Mouse (Mus musculus) macrophage (primary cell): ENCODE data around the gene Ccz1. TPM values are rescaled to one million over a fixed set of nuclear protein-coding genes. Genes with fewer than 3 reads are reported as not detected.

ENCODE experiments used
- H3K27ac ChIP-seq: fragments of 350-480 bp; formaldehyde crosslinking; 2 replicates; pipeline ENCODE4 v1.9.0; 2021
- H3K36me3 ChIP-seq: fragments of 350-480 bp; formaldehyde crosslinking; 2 replicates; pipeline ENCODE4 v1.9.0; 2021; ENCODE audit errors: inconsistent target
- H3K4me3 ChIP-seq: fragments of 350-480 bp; formaldehyde crosslinking; 2 replicates; pipeline ENCODE4 v1.9.0; 2021; ENCODE audit errors: inconsistent target
- H3K79me2 ChIP-seq: fragments of 350-480 bp; formaldehyde crosslinking; 2 replicates; pipeline ENCODE4 v1.9.0; 2021; ENCODE audit errors: inconsistent target
- WGBS: methylation state at CpG from one replicate; pipeline ENCODE4 v1.1.7; 2026; ENCODE audit warnings: inconsistent platforms; ENCODE audit not compliant: missing documents; 5-methylcytosine and 5-hydroxymethylcytosine counted together
- polyA plus RNA-seq: library from polyadenylated mRNA; stranded (reverse); fragments of 250-400 nt; gene quantifications from 3 replicates; pipeline ENCODE4 v1.2.4, GENCODE M21; 2018; ENCODE audit warnings: inconsistent platforms

Gene Ccz1
- polyA plus RNA-seq, 1 experiment from 2014 or later = 66.0 TPM

DNA sequence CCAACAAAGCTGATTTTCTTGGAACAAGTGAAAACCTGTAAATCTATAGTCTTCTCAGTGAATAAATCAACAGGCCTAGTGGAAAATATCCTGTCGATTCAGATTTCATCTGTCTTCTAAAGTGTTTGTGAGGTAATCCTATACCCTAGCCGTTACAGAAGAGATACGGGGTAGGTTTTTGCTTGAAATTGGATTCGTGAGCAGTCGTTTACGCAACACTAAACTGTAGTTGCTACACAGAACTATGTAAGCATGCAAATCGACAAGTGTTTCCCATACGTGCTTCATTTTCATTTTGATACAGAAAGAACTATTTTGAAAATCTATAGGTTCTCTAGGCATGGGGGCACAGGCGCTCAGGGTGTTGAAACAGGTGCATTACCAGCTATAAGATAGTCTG is 1.2 kb upstream of the Ccz1 start:
- H3K27ac ChIP-seq = no peak overlapping the region
- H3K36me3 ChIP-seq = peaks cover 21% of the 10 kb centered on the region
- H3K79me2 ChIP-seq = peaks cover 30% of the 10 kb centered on the region
- H3K4me3 ChIP-seq = no peak overlapping the region
- 58% methylated on average over 9 of the region's 9 CpGs for WGBS

DNA sequence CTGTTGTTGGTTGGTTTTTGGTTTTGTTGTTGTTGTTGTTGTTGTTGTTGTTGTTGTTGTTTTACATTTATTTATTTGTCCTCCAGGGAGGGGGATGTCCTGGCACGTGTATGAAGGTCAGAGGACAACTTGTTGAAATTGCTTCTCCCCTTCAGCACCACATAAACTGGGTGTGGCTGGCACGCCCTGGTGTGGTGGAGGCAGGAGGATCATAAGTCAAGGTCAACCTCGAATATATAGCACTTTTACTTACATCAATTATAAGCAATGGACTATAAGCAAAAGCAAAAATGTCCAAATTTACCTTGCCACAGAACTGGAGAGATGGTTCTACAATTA is 604 bp upstream of the Ccz1 start:
- peak overlapping the region; percentile 85 for H3K4me3 ChIP-seq
- H3K36me3 ChIP-seq = peaks cover 26% of the 10 kb centered on the region
- no peak overlapping the region for H3K27ac ChIP-seq
- 60% methylated on average over 3 of the region's 3 CpGs for WGBS
- peaks cover 30% of the 10 kb centered on the region for H3K79me2 ChIP-seq

DNA sequence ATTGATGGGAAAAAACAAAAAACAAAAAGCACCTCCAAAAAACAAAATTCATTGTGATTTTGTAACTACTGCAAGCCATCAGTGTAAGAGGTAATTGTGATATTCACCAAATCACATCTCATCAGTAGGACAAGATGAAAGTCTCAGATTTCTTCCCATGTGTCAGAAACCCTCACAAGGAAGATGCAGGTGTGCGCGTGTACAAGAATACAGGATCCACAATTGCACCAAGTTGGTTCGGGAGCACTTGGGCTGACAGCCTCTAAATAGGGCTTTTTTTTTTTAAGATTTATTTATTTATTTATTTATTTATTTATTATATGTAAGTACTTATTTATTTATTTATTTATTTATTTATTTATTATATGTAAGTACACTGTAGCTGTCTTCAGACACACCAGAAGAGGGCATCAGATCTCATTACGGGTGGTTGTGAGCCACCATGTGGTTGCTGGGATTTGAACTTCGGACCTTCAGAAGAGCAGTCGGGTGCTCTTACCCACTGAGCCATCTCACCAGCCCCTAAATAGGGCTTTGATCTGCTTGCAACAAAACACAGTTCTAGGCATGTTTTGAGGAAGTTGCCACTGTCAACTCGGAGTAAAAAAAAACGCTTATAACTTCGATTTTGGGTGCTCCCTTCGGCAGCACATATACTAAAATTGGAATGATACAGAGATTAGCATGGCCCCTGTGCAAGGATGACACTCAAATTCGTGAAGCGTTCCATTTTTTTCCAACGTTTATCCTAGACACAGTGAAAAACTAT is 1.1 kb downstream of the Ccz1 start:
- 35% methylated on average over 12 of the region's 13 CpGs for WGBS
- peak overlapping the region; percentile 85 for H3K4me3 ChIP-seq
- H3K36me3 ChIP-seq = peaks cover 42% of the 10 kb centered on the region
- H3K79me2 ChIP-seq = peaks cover 30% of the 10 kb centered on the region
- H3K27ac ChIP-seq = 0 out of 2 replicates have a peak overlapping the region, but pooled peaks have one; percentile 28

DNA sequence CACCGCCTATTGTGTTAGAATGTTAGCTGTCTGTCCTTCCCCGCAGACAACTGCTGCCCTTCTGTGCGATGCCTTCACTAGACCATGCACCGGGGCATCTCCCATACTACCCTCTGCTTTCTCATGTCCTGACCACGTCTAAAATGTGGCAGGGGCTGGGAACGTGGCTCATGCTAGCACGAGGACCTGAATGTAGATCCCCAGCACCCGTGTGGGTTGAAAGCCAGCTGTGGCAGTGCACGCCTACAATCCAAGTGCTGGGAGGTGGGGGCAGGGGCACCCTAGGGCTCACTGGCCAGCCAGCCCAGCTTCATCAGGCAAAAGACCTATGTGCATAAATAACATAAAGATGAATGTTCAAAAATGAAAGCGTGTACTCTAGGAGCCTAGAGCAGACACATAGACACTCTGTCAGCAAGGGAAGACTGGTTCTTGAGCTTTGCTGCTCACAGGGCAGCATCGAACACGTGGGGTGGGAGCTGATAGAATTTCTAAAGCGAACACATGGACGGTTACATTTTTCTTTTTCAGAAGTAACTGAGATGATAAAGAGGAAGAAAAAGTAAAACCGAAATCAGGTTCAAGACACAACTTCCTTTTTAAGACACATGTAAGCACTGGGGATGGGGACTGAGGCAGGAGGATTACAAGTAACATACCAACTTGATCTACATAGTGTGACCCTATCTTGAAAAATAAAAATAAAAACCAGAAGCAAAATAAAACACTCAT is 12.1 kb downstream of the Ccz1 start:
- Histone ChIP-seq H3K36me3 (peaks cover 57% of the 10 kb centered on the region), H3K79me2 (peaks cover 8% of the 10 kb centered on the region; the same call in 1 of the 2 replicates), H3K27ac (peak overlapping the region; percentile 55), H3K4me3 (no peak overlapping the region)
- 44% methylated on average over 15 of the region's 15 CpGs for WGBS

DNA sequence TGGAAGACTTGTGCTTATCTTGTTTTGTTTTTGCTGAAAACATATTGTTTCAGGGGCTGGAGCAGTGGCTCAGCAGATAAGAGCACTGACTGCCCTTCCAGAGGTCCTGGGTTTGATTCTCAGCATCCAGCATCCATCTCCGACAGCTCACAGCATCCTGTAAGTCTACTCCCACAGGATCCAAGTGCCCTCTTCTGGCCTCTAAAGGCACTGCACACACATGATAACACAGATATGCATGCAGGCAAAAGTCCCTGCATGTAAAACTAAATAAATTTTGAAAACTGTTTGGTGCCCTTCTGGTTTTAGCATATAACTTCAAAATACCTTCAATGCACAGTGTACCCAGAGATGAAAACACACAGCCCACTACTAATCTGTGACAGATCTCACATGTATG is 15.3 kb downstream of the Ccz1 start:
- Histone ChIP-seq H3K4me3 (no peak overlapping the region), H3K36me3 (peaks cover 71% of the 10 kb centered on the region), H3K79me2 (no peaks in the 10 kb centered on the region; the same call in 1 of the 2 replicates), H3K27ac (no peak overlapping the region)
- WGBS = 100% methylated on average over 1 of the region's 1 CpGs

DNA sequence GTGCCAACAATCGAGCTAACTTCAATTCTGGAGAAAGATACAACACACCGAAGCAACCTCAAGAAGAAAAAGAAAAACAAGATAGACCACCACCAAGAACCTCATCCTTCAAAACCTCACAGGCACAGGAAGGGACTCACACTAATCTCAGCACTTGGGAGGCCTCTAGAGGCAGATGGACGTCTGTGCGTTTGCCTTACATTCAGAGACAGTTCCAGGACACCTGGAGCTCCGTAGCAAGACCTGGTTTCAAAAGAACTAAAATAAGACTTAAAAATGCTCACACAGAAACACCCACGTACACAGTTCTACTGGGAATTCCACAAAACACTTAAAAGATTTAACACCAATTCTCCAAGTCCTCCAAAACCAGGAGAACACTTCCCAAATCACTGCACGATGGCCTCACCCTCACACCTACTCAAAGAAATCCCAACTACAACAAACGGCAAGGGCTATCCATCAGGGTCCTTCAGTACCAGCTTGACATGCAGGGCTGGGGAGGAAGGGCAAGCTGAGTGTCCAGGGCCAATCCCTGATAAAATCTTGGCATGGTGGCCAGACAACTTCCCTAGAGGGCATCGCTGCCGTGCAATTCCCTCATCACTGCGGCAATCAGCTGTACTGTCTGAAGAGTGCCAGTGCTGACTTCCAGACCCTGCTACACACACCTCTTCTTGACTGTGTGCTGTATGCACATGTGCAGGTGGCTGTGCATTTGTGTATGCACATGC is 19.9 kb downstream of the Ccz1 start:
- H3K27ac ChIP-seq = no peak overlapping the region
- H3K36me3 ChIP-seq = peaks cover 91% of the 10 kb centered on the region
- WGBS = 83% methylated on average over 11 of the region's 11 CpGs
- H3K4me3 ChIP-seq = no peak overlapping the region
- no peaks in the 10 kb centered on the region for H3K79me2 ChIP-seq

DNA sequence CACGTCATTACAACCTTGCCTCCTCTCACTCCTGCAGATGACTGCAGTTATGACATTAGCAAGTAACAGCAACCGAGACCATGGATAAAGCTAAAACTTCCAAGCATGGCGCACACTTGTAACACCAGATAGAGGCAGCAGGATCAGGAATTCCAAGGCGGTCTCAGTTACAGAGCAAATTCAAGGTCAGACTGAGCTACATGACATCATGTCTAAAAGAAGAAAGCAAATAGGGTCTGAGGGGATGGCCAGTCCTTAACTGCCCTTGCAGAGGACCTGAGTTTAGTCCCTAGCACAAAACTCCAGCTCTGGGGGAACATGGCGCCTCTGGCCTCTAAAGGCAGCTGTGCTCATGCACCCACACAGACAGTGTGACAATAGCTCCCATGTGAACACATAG is 20.8 kb downstream of the Ccz1 start:
- no peak overlapping the region for H3K27ac ChIP-seq
- 98% methylated on average over 5 of the region's 5 CpGs for WGBS
- H3K36me3 ChIP-seq = peaks cover 91% of the 10 kb centered on the region
- no peaks in the 10 kb centered on the region for H3K79me2 ChIP-seq
- no peak overlapping the region for H3K4me3 ChIP-seq

DNA sequence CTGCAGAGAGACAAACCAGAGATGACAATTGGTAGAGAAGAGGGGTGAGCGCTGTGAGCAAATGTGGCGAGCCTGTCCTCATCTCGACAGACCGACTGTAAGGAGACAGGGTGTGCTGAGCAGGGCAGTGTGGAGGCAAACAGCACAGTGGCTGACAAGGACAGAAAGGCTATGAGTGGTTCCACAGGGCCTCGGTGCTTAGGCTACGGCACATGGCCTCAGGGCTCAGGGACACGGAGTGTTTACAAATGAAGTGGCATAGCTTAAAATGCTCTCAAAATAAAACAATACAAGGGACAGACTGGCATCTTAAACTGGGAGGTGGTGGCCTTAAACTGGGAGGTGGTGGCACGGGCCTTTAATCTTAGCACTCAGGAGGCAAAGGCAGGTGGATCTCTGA is 21.4 kb downstream of the Ccz1 start:
- no peak overlapping the region for H3K4me3 ChIP-seq
- H3K36me3 ChIP-seq = peaks cover 91% of the 10 kb centered on the region
- H3K27ac ChIP-seq = no peak overlapping the region
- H3K79me2 ChIP-seq = no peaks in the 10 kb centered on the region
- 99% methylated on average over 8 of the region's 8 CpGs for WGBS

DNA sequence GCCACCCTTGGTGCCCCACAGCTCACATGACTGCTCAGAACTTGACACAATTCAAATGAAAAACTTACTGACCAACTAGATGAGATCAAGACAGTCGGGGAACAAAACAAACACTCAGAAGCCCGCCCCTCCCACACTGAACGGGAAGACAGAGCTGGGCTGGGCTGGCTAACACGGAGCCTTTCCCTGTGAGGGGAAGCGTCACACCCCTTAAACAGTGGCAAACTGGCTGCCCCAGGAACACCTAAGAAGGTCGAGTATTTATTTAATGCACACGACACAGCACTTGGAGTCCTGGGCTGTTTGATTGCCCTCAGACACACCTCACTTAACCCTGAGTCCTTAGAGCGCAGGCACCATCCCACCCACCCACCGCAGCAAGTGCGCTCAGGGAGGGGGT is 22.0 kb downstream of the Ccz1 start:
- WGBS = 90% methylated on average over 10 of the region's 10 CpGs
- peaks cover 91% of the 10 kb centered on the region for H3K36me3 ChIP-seq
- H3K79me2 ChIP-seq = no peaks in the 10 kb centered on the region
- H3K27ac ChIP-seq = no peak overlapping the region
- no peak overlapping the region for H3K4me3 ChIP-seq

DNA sequence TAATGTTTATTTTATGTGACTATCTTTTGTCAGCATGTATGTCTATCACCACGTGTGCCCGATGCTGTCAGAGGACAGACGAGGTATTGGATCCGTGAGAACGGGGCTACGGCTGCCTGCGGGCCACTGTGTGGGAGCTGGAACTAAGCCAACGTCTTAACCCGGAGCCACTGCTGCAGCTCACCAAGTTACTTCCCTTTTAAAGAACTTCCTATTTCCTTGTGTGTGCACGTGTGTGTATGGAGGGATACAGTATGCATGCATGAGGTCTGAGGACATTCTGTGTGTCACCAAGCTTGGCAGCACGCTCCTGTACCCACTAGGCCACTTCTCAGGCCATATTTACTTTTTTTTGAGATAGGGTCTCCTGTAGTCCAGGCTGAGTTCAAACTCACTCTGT is 24.6 kb downstream of the Ccz1 start:
- WGBS = 7% methylated on average over 11 of the region's 11 CpGs
- Histone ChIP-seq H3K4me3 (no peak overlapping the region), H3K79me2 (no peaks in the 10 kb centered on the region), H3K36me3 (peaks cover 80% of the 10 kb centered on the region), H3K27ac (no peak overlapping the region)

DNA sequence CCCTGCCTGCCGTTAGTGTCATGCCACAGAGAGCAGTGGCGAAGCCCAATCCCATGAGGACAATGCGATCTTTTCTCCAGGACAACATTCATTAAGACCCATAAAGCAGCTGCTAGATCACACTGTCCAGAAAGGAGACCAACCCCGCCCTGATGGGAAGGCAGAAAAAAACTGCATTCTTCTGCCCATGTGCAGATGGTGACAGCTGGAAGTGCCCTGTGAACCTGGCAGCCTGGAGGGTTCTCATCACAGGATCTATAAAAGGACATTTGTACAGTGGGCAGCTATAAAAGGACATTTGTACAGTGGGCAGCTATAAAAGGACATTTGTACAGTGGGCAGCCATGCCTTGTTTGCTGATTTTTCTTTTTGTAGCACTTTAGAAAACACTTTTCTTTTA is 25.6 kb downstream of the Ccz1 start:
- Histone ChIP-seq H3K27ac (no peak overlapping the region), H3K36me3 (peaks cover 74% of the 10 kb centered on the region), H3K79me2 (no peaks in the 10 kb centered on the region), H3K4me3 (no peak overlapping the region)
- WGBS = 100% methylated on average over 4 of the region's 4 CpGs

DNA sequence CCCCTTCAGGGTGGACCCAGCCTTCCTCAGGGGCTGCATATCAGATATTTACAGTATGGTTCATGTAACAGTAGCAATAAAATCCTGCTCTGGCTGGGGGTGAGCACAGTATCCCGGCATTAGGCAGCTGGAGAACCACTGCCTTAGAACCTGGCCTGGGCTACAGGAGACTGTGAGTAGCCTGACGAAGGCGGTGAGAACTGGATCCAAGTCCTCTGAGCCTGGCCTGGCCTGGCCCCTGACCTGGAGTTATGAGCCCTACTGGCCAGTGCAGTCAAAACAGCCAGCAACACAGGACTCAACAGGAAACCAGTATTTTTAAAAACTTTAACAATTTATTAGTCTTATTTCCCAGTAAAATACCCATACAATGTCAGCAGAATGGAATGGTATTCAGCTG is 27.1 kb downstream of the Ccz1 start:
- Histone ChIP-seq H3K79me2 (no peaks in the 10 kb centered on the region), H3K36me3 (peaks cover 60% of the 10 kb centered on the region), H3K27ac (no peak overlapping the region), H3K4me3 (no peak overlapping the region)
- 88% methylated on average over 3 of the region's 3 CpGs for WGBS

DNA sequence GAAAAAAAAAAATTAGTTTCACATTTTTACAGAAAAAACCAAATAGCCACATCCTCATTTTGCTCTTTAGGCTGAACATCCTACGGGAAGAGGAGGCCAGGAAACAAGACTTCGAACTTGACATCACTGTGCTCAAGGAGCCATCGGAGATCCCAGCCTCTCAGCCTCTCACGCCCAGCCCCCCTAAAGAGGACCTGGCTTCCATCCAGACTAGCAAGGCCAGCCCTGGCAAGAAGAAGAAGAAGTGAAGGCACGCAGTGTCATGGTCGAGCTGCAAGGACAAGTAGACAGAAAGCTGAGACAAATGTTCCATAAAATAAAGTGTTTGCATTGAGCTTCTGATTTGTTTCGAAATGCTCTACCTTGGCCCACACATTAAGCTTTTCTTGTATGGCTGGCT is 29.3 kb downstream of the Ccz1 start:
- WGBS = 80% methylated on average over 7 of the region's 7 CpGs
- peaks cover 41% of the 10 kb centered on the region for H3K36me3 ChIP-seq

DNA sequence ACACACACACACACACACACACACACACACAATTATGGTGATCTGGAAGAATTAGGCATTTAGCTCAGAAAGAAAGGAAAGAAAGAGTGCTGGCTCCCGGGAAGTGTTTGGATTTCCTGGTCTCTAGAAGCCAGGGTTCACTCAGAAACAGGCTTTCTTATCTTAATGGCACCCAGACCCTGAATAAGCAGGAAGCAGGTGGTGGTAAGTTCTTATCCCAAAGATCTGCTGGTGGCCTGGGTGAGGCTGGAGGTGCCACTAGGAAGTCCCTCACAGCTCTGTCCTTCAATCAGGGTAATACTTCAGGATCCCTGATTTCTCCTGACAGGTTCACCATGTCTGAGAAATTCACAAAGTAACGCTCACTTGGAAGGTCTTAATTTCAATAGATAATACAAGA is 32.3 kb downstream of the Ccz1 start:
- WGBS = 75% methylated on average over 2 of the region's 2 CpGs
- Histone ChIP-seq H3K36me3 (peaks cover 17% of the 10 kb centered on the region), H3K4me3 (no peak overlapping the region), H3K79me2 (no peaks in the 10 kb centered on the region), H3K27ac (no peak overlapping the region)

More for the DNA sequence above, 29.3 kb downstream of the Ccz1 start:
- H3K79me2 ChIP-seq = no peaks in the 10 kb centered on the region
- H3K27ac ChIP-seq = no peak overlapping the region
- no peak overlapping the region for H3K4me3 ChIP-seq

DNA sequence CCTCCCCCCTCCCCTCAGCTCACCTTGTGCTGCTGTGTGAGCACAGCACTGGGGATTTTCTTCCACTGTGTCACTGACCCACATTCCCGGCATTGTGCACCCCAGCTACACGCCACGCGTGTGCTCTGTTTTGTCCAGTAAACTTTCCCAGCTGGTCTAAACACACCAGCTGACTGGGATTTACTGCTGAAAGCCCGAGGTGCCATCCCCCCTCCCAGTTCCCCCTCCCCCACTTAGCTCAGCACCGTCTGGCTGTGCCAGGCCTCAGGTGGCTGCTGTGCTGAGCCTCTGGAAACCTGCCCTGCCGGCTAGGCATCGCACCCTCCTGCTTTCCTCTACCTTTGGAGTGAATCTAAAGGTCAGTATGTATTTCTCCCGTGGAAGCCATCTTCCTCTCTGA is 33.8 kb downstream of the Ccz1 start:
- Histone ChIP-seq H3K36me3 (peaks cover 5% of the 10 kb centered on the region; the same call in 1 of the 2 replicates), H3K4me3 (no peak overlapping the region), H3K79me2 (no peaks in the 10 kb centered on the region), H3K27ac (no peak overlapping the region)
- 77% methylated on average over 9 of the region's 9 CpGs for WGBS
